Mouse (Mus musculus) testis, adult 2 months (tissue): ENCODE results near the gene Galr3. TPM values are rescaled to one million over a fixed set of nuclear protein-coding genes. Genes with fewer than 3 reads are reported as not detected.

Experiments used
- H3K27ac ChIP-seq: fragments of 200-500 bp; 2 replicates; pipeline ENCODE4 v1.5.1; 2012; ENCODE audit warnings: low read depth, low read length; ENCODE audit not compliant: control insufficient read depth, insufficient read depth
- H3K27me3 ChIP-seq: fragments of 200-500 bp; 2 replicates; pipeline ENCODE4 v1.6.1; 2012; ENCODE audit warnings: mild to moderate bottlenecking, low read length, moderate library complexity; ENCODE audit not compliant: control insufficient read depth, insufficient read depth
- H3K36me3 ChIP-seq: fragments of 200-500 bp; 2 replicates; pipeline ENCODE4 v1.6.1; 2012; ENCODE audit warnings: mild to moderate bottlenecking, low read length; ENCODE audit not compliant: control insufficient read depth, insufficient read depth
- H3K4me1 ChIP-seq: fragments of 200-500 bp; 2 replicates; pipeline ENCODE4 v1.6.1; 2012; ENCODE audit warnings: low read length; ENCODE audit not compliant: control insufficient read depth, insufficient read depth
- H3K4me3 ChIP-seq: fragments of 200-500 bp; 2 replicates; pipeline ENCODE4 v1.5.1; 2012; ENCODE audit warnings: low read depth, mild to moderate bottlenecking, low read length, moderate library complexity, mixed read lengths; ENCODE audit not compliant: control insufficient read depth
- CTCF ChIP-seq: fragments of 200-500 bp; IDR thresholded peaks from 2 replicates; pipeline ENCODE4 v1.5.1; 2012; ENCODE audit warnings: low read depth, mild to moderate bottlenecking, inconsistent platforms, low read length, moderate library complexity; ENCODE audit not compliant: control insufficient read depth, insufficient read depth, insufficient replicate concordance
- POLR2A ChIP-seq: fragments of 200-500 bp; IDR thresholded peaks from 2 replicates; pipeline ENCODE4 v1.6.1; 2012; ENCODE audit warnings: low read depth, mild to moderate bottlenecking, inconsistent platforms, low read length, moderate library complexity; ENCODE audit not compliant: control insufficient read depth
- polyA plus RNA-seq: library from polyadenylated mRNA; depleted of rRNA; stranded (reverse); fragments of >200 nt; gene quantifications from 2 replicates; pipeline ENCODE4 v1.2.3, GENCODE M21; 2012

Galr3 gene
- polyA plus RNA-seq, 1 experiment: not detected

- Histone ChIP-seq H3K4me1 (no peaks in the 10 kb centered on the region), H3K27ac (no peak overlapping the region), H3K36me3 (peaks cover 2% of the 10 kb centered on the region), H3K27me3 (no peaks in the 10 kb centered on the region), H3K4me3 (no peak overlapping the region)
- TF ChIP-seq CTCF: no peak
Measured at GRCm38 (mm10) chr15:79057850-79058249, 16.2 kb downstream of the Galr3 start.

DNA sequence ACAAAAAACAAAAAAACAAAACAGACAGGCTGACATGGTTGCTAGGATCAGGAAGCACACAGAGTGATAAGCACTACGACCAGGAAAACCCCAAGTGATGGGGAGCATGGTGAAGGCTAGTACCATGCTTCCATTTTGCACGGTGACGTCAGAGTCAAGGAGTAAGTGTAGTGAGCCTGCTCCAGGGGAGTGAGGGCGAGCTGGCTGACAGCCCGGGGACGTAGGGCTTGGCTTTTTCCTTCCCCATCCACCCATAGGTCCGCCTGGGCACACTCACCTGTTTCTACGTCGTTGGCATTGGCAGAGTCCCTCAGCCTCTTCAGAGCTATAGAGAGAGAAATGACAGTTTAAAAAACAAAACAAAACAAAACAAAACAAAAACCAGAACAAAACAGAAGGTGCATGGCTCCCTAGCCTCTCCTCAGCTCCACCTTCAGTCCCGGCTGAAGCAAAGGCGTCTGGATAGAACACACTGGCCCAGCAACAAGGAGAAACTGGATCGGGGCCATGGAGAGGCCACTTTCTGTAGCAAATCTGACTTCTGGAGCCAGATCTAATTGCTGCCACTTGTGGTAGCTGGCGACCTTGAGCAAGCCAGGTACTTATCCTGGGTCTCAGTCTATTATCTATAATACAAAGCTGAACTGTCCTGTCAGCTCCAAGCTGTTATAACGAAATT is 19.3 kb downstream of the Galr3 start:
- Histone ChIP-seq H3K27ac (no peak overlapping the region), H3K4me3 (peak overlapping the region; percentile 42), H3K4me1 (peaks cover 11% of the 10 kb centered on the region), H3K36me3 (peaks cover 2% of the 10 kb centered on the region), H3K27me3 (no peaks in the 10 kb centered on the region)
- TF ChIP-seq CTCF (no peak), POLR2A (no peak)

- H3K27ac ChIP-seq: peak within 1 kb of the TSS; percentile 94
Measured at GRCm38 (mm10) chr15:79062376-79063159, 20.9 kb downstream of the Galr3 start, which contains the start of gene Ankrd54. Ankrd54 (minus strand) TSS chr15:79062893.

GRCm38 (mm10) chr15:79063160-79063740 is 21.6 kb downstream of the Galr3 start:
- TF ChIP-seq POLR2A (no peak), CTCF (no peak)
- no peaks in the 10 kb centered on the region for H3K27me3 ChIP-seq
- peak overlapping the region; percentile 88 for H3K4me3 ChIP-seq
- H3K36me3 ChIP-seq: peaks cover 2% of the 10 kb centered on the region; the same call in 1 of the 2 replicates
- H3K4me1 ChIP-seq: peaks cover 18% of the 10 kb centered on the region
- H3K27ac ChIP-seq: peak overlapping the region; percentile 73

More at GRCm38 (mm10) chr15:79062376-79063159, 20.9 kb downstream of the Galr3 start, which contains the start of gene Ankrd54:
- Histone ChIP-seq H3K4me1 (peaks cover 18% of the 10 kb centered on the region), H3K27me3 (no peaks in the 10 kb centered on the region), H3K4me3 (peak within 1 kb of the TSS; percentile 88), H3K36me3 (peaks cover 2% of the 10 kb centered on the region)
- TF ChIP-seq CTCF: no peak
- TF ChIP-seq POLR2A: peak; percentile 82

DNA sequence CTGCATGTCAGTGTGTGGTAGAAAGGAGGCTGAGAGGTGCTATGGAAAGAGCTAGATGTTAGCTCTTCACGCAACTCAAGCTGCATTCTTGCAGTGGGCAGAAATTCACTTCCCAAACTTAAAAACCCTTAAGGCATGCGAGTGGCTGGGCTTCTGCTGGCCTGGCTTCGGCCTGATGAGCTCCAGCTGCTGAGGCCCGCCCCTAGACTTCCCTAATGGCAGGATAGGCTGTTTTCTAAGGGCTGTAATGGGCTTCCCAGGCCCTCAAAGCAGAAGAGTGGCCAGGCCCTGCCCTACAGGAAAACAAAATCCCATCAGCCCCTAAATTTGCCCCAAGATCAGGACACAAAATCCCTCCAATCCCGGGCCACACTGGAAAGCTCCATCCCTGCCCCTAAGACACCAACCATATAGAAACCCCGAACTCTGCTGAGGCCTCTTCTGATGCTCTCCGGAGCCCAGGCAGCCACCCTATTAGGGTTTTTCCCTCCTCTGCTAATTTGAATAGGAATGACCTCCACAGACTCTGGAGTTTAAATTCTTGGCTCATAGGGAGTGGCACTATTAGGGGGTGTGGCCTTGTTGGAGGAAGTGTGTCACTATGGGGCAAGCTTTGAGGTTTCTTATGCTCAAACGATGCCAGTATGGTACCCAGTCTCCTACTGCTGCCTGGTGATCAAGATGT is 23.5 kb downstream of the Galr3 start:
- no peaks in the 10 kb centered on the region; the same call in 1 of the 2 replicates for H3K36me3 ChIP-seq
- no peak for TF ChIP-seq POLR2A
- H3K4me3 ChIP-seq: peak overlapping the region; percentile 74
- peak overlapping the region; percentile 59 for H3K27ac ChIP-seq
- peaks cover 18% of the 10 kb centered on the region for H3K4me1 ChIP-seq
- H3K27me3 ChIP-seq: no peaks in the 10 kb centered on the region

GRCm38 (mm10) chr15:79066276-79066675 is 24.6 kb downstream of the Galr3 start:
- Histone ChIP-seq H3K36me3 (no peaks in the 10 kb centered on the region), H3K27me3 (no peaks in the 10 kb centered on the region), H3K27ac (peak overlapping the region; percentile 71), H3K4me3 (peak overlapping the region; percentile 74), H3K4me1 (peaks cover 18% of the 10 kb centered on the region)
- TF ChIP-seq POLR2A (0 out of 2 replicates have a peak, but pooled peaks have one; percentile 24), CTCF (no peak)

DNA sequence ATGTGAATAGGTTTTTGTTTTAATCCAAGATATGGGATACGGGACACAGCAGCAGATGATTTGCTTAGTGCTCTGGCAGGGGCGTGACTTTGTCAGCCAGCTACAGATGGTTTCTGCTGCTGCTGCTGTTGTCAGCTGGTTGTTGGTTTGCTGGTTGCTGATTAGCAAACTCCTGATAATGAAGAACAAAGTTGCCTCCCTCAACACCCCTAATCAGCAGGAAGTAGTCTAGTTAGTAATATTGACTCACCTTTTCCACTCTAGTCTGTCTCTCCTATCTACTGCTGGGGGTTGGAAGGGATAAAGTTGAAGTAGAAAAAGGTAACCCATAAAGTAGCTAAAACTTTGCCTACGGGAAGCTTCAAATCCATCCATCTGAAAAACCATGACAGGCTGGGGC is 25.9 kb downstream of the Galr3 start:
- H3K27me3 ChIP-seq: no peaks in the 10 kb centered on the region
- H3K4me1 ChIP-seq: peaks cover 18% of the 10 kb centered on the region
- H3K36me3 ChIP-seq: no peaks in the 10 kb centered on the region
- TF ChIP-seq CTCF: no peak
- TF ChIP-seq POLR2A: no peak
- H3K27ac ChIP-seq: peak overlapping the region; percentile 71; the same call in 1 of the 2 replicates
- no peak overlapping the region for H3K4me3 ChIP-seq
